Mouse (Mus musculus) C2C12 (cell line): ENCODE data around the gene Npr1. TPM values are rescaled to one million over a fixed set of nuclear protein-coding genes. Genes with fewer than 3 reads are reported as not detected.

Experiments used
- H3K27me3 ChIP-seq: one replicate; pipeline ENCODE4 v1.6.1; 2011; ENCODE audit not compliant: control insufficient read depth, insufficient read depth, insufficient read length
- H3K36me3 ChIP-seq: one replicate; pipeline ENCODE4 v1.6.1; 2011; ENCODE audit not compliant: control insufficient read depth, insufficient read depth
- H3K4me3 ChIP-seq: one replicate; pipeline ENCODE4 v1.5.1; 2011; ENCODE audit warnings: mild to moderate bottlenecking, control low read depth; ENCODE audit not compliant: poor library complexity, insufficient read depth, severe bottlenecking
- H3K79me2 ChIP-seq: one replicate; pipeline ENCODE4 v1.6.1; 2011; ENCODE audit not compliant: control insufficient read depth, insufficient read depth
- H3K79me3 ChIP-seq: one replicate; pipeline ENCODE4 v1.6.1; 2011; ENCODE audit warnings: low read depth, control low read depth
- H3ac ChIP-seq: one replicate; pipeline ENCODE3; 2011; ENCODE audit warnings: low read depth; ENCODE audit not compliant: control insufficient read depth, insufficient read length
- CEBPB ChIP-seq: IDR thresholded peaks from one replicate; pipeline ENCODE4 v1.6.1; 2011; ENCODE audit warnings: low read depth, mild to moderate bottlenecking, control low read depth, moderate library complexity
- CTCF ChIP-seq: IDR thresholded peaks from one replicate; pipeline ENCODE4 v1.5.1; 2011; ENCODE audit not compliant: control insufficient read depth, insufficient read depth, insufficient read length
- FOSL1 ChIP-seq: IDR thresholded peaks from one replicate; pipeline ENCODE4 v1.8.0; 2011; ENCODE audit warnings: mild to moderate bottlenecking, low read length; ENCODE audit not compliant: poor library complexity, insufficient read depth, severe bottlenecking
- MAX ChIP-seq: IDR thresholded peaks from one replicate; pipeline ENCODE4 v1.6.1; 2011; ENCODE audit warnings: mild to moderate bottlenecking, control low read depth
- MYOD1 ChIP-seq: IDR thresholded peaks from one replicate; pipeline ENCODE4 v1.6.1; 2011; ENCODE audit warnings: low read depth; ENCODE audit not compliant: control insufficient read depth, insufficient read length
- MYOG ChIP-seq: IDR thresholded peaks from one replicate; pipeline ENCODE4 v1.6.1; 2011; ENCODE audit not compliant: control insufficient read depth, insufficient read length; ENCODE audit errors: extremely low read depth
- USF1 ChIP-seq: IDR thresholded peaks from one replicate; pipeline ENCODE4 v1.6.1; 2011; ENCODE audit warnings: low read depth, mild to moderate bottlenecking, control low read depth, moderate library complexity
- polyA plus RNA-seq: library from polyadenylated mRNA; unstranded; fragments of >200 nt; fragmentation: generic; extraction: Trizol; gene quantifications from one replicate; pipeline ENCODE4 v1.2.1, GENCODE M21; 2012; ENCODE audit warnings: missing spikeins

Gene Npr1
- polyA plus RNA-seq, 1 experiment = 1.0 TPM

DNA sequence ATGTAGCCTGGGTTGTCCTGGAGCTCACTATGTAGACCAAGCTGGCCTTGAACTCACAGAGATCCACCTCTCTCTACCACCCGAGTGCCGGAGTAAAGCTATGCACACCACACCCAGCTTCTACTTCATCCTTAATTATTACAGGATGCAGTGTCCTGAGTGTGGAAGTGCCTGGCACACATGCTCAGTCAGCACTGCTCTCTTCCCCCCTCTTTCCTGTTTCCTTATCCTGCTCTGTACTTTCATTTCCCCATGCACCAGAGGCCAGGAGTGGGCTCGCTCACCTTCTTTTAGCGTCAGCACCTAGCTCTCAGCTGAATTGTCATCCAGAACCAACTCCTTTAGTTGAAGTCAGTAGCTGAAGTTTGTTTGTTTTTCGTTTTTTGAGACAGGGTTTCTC is 5.4 kb downstream of the Npr1 start:
- Histone ChIP-seq H3K36me3 (no peaks in the 10 kb centered on the region), H3K79me2 (no peaks in the 10 kb centered on the region), H3K27me3 (peaks cover 5% of the 10 kb centered on the region), H3K79me3 (no peaks in the 10 kb centered on the region), H3ac (no peak overlapping the region), H3K4me3 (no peak overlapping the region)
- TF ChIP-seq MAX = no peak
- TF ChIP-seq FOSL1 = no peak
- no peak for TF ChIP-seq USF1
- no peak for TF ChIP-seq CEBPB
- no peak for TF ChIP-seq MYOD1
- TF ChIP-seq CTCF = no peak

DNA sequence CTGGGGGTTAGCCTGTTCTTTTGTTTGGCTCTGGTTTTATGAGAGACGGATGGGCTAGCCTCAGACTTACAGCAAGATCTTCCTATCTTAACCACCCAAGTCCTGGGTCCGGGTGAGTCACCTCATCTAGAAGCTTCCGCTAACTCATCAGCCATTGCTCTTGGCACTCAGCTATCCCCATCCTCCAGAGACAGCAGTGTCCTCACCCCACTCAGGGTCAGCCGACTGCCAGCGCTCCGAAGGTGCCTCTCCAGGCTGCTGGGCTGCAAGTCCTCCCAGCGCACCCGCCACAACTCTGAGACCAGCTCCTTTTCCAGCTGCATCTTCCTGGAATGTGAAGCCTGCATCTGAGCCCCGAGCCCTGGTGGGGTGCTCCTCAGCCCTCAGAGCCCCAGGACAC is 5.9 kb downstream of the Npr1 start:
- no peaks in the 10 kb centered on the region for H3K27me3 ChIP-seq
- no peaks in the 10 kb centered on the region for H3K79me2 ChIP-seq
- H3K4me3 ChIP-seq = no peak overlapping the region
- TF ChIP-seq CTCF (no peak), MYOD1 (no peak), FOSL1 (no peak), USF1 (no peak), MAX (no peak), MYOG (no peak), CEBPB (no peak)
- no peaks in the 10 kb centered on the region for H3K36me3 ChIP-seq
- H3ac ChIP-seq = no peak overlapping the region
- no peaks in the 10 kb centered on the region for H3K79me3 ChIP-seq

- Histone ChIP-seq H3K27me3 (no peaks in the 10 kb centered on the region), H3K4me3 (no peak overlapping the region), H3K79me2 (no peaks in the 10 kb centered on the region), H3ac (no peak overlapping the region), H3K36me3 (no peaks in the 10 kb centered on the region), H3K79me3 (no peaks in the 10 kb centered on the region)
- TF ChIP-seq MAX (no peak), FOSL1 (no peak), MYOG (no peak), USF1 (no peak), CTCF (no peak), MYOD1 (no peak), CEBPB (no peak)
These were observed 10.7 kb downstream of the Npr1 start for GRCm38 (mm10) chr3:90454931-90455330.

- H3K79me2 ChIP-seq = no peaks in the 10 kb centered on the region
- no peak for TF ChIP-seq MAX
- no peak for TF ChIP-seq CTCF
- no peak for TF ChIP-seq MYOG
- no peaks in the 10 kb centered on the region for H3K27me3 ChIP-seq
- no peak overlapping the region for H3K4me3 ChIP-seq
- no peaks in the 10 kb centered on the region for H3K79me3 ChIP-seq
- H3ac ChIP-seq = no peak overlapping the region
- H3K36me3 ChIP-seq = no peaks in the 10 kb centered on the region
These were observed 14.1 kb downstream of the Npr1 start for GRCm38 (mm10) chr3:90451396-90452095.

DNA sequence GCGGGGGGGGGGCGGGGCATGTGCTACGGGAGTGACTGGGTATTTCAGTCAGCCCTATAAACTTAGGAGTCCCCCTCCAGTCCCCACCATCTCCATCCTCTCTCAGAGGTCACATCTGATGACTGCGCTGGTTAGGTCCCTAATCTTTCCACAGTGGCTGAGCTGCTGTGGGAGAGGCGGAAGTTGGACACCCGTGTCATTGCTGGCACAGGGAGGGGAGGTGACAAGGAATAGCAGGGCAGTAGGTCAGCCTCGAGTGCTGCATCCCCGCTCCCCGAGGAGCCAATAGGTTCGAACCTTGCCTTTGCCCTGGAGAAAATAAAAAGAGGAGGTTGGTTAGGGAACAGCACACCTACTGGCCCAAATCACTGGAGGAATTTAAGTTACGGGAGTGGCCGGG is 14.8 kb downstream of the Npr1 start:
- TF ChIP-seq FOSL1 (no peak), MYOD1 (no peak), MYOG (no peak), USF1 (no peak), CEBPB (no peak), CTCF (no peak)
- Histone ChIP-seq H3K27me3 (no peaks in the 10 kb centered on the region), H3K79me3 (no peaks in the 10 kb centered on the region), H3K4me3 (no peak overlapping the region), H3K79me2 (no peaks in the 10 kb centered on the region), H3ac (no peak overlapping the region), H3K36me3 (no peaks in the 10 kb centered on the region)

DNA sequence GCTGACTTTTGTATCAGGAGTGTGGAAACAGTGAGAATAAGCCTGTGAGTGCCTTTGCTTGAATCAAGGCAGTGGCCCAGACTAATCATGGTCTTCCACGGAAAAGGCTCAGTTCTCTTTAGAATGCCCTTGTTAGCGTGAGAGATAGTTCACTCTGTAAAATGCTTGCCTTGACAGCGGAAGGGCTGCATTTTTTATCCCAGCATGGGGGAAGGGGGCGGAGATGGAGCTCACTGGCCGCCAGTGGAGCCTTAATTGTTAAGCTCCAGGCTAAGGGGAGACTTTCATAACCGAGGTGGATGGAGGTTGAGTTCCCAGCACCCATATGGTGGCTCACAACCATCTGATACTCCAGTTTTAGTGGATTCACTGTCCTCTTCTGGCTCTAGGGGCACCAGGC is 17.0 kb downstream of the Npr1 start:
- Histone ChIP-seq H3ac (no peak overlapping the region), H3K79me2 (no peaks in the 10 kb centered on the region), H3K79me3 (no peaks in the 10 kb centered on the region), H3K36me3 (no peaks in the 10 kb centered on the region), H3K4me3 (no peak overlapping the region), H3K27me3 (no peaks in the 10 kb centered on the region)
- no peak for TF ChIP-seq MYOG
- no peak for TF ChIP-seq FOSL1
- TF ChIP-seq USF1 = no peak
- no peak for TF ChIP-seq MAX
- TF ChIP-seq CTCF = no peak
- TF ChIP-seq CEBPB = no peak
- TF ChIP-seq MYOD1 = no peak
